Mouse (Mus musculus) thymus, adult 2 months (tissue): Measurements from ENCODE around the gene Nop16. TPM values are rescaled to one million over a fixed set of nuclear protein-coding genes. Genes with fewer than 3 reads are reported as not detected.

Experiments
- DNase-seq: peaks from one replicate; pipeline ENCODE4 v3.0.0; 2021
- H3K27ac ChIP-seq: fragments of 200-500 bp; 2 replicates; pipeline ENCODE4 v1.5.1; 2012; ENCODE audit warnings: low read length, control low read depth; ENCODE audit not compliant: control insufficient read depth, insufficient read depth
- H3K27me3 ChIP-seq: fragments of 200-500 bp; 2 replicates; pipeline ENCODE4 v1.6.1; 2012; ENCODE audit warnings: mild to moderate bottlenecking, low read length, moderate library complexity, mixed read lengths; ENCODE audit not compliant: control insufficient read depth, insufficient read depth
- H3K36me3 ChIP-seq: fragments of 200-500 bp; 2 replicates; pipeline ENCODE4 v1.6.1; 2012; ENCODE audit warnings: mild to moderate bottlenecking, low read length, moderate library complexity; ENCODE audit not compliant: control insufficient read depth, insufficient read depth
- H3K4me1 ChIP-seq: fragments of 200-500 bp; replicated peaks from 2 replicates; pipeline ENCODE4 v1.6.1; 2012; ENCODE audit warnings: low read length; ENCODE audit not compliant: control insufficient read depth, insufficient read depth
- H3K4me3 ChIP-seq: fragments of 200-500 bp; 2 replicates; pipeline ENCODE4 v1.5.1; 2012; ENCODE audit warnings: mild to moderate bottlenecking, low read length, control low read depth, moderate library complexity; ENCODE audit not compliant: control insufficient read depth, insufficient read depth
- CTCF ChIP-seq: fragments of 200-500 bp; IDR thresholded peaks from 2 replicates; pipeline ENCODE4 v1.5.1; 2012; ENCODE audit warnings: mild to moderate bottlenecking, control low read depth, low read length, moderate library complexity, borderline replicate concordance; ENCODE audit not compliant: control insufficient read depth, poor library complexity, insufficient read depth; ENCODE audit errors: extremely low read depth
- POLR2A ChIP-seq: fragments of 200-500 bp; IDR thresholded peaks from 2 replicates; pipeline ENCODE4 v1.6.1; 2012; ENCODE audit warnings: mild to moderate bottlenecking, low read length, control low read depth, moderate library complexity; ENCODE audit not compliant: control insufficient read depth, poor library complexity, insufficient read depth; ENCODE audit errors: extremely low read depth
- WGBS: fragments of 180-500 bp; shearing (Covaris S2); methylation state at CpG from one replicate; pipeline ENCODE4 v1.1.7; 2018; 5-methylcytosine and 5-hydroxymethylcytosine counted together
- polyA plus RNA-seq: library from polyadenylated mRNA; depleted of rRNA; stranded (reverse); fragments of >200 nt; gene quantifications from 2 replicates; pipeline ENCODE4 v1.2.3, GENCODE M21; 2012

Nop16 gene
- polyA plus RNA-seq, 1 experiment, result 8.7 TPM

DNA sequence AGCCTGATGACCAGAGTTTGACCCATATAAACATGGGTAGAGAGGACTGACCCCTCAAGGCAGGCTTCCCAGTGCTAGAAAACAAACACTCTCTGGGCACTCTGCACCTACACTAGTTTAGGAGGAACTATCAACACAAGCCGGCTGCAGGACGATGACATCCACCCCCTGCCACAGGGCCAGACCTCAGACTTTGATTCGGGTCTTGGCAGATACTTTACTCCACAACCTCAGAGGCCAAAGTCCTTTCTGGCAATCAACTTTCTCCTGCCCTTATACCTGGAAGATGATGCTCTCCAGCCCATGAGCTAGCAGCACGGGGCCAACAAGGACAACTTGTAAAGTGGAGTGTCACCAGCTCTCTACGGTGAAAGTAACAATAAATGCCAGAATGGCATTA, 7.0 kb downstream of the Nop16 start:
- Histone ChIP-seq H3K27ac (no peak overlapping the region), H3K36me3 (no peaks in the 10 kb centered on the region), H3K4me1 (no peaks in the 10 kb centered on the region), H3K27me3 (no peaks in the 10 kb centered on the region), H3K4me3 (no peak overlapping the region)
- no peak for TF ChIP-seq POLR2A
- no peak for TF ChIP-seq CTCF
- DNase-seq, result no peak
- 92% methylated on average over 5 of the region's 5 CpGs for whole genome bisulfite sequencing

GRCm38 (mm10) chr13:54582126-54582525, 7.8 kb downstream of the Nop16 start:
- Histone ChIP-seq H3K27me3 (no peaks in the 10 kb centered on the region), H3K36me3 (no peaks in the 10 kb centered on the region), H3K27ac (no peak overlapping the region), H3K4me3 (no peak overlapping the region), H3K4me1 (no peaks in the 10 kb centered on the region)
- WGBS, result 93% methylated on average over 10 of the region's 10 CpGs
- TF ChIP-seq POLR2A (no peak), CTCF (no peak)
- DNase-seq, result no peak

DNA sequence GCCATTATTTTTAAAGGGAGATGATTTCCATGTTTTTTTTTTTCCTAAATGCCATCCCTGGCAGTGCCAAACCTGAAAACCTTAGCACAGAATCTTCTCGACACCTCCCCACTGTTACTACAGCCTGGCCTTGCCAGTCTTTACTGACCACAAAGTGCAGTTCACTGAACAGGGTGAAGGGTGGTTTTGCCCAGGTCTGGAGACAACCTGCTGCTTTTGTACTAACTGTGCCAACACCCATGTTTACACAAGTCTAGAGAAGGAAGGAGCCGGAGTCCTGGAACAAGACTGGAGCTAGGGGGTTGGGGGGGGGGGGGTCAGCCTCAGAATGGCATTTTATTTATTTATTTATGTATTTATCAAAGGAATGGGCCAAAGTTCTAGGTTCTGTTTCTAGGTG, 8.5 kb downstream of the Nop16 start:
- Histone ChIP-seq H3K4me1 (no peaks in the 10 kb centered on the region), H3K4me3 (no peak overlapping the region), H3K27ac (no peak overlapping the region), H3K36me3 (no peaks in the 10 kb centered on the region), H3K27me3 (no peaks in the 10 kb centered on the region)
- no peak for TF ChIP-seq CTCF
- no peak for TF ChIP-seq POLR2A
- DNase-seq, result no peak
- WGBS, result 95% methylated on average over 2 of the region's 2 CpGs

DNA sequence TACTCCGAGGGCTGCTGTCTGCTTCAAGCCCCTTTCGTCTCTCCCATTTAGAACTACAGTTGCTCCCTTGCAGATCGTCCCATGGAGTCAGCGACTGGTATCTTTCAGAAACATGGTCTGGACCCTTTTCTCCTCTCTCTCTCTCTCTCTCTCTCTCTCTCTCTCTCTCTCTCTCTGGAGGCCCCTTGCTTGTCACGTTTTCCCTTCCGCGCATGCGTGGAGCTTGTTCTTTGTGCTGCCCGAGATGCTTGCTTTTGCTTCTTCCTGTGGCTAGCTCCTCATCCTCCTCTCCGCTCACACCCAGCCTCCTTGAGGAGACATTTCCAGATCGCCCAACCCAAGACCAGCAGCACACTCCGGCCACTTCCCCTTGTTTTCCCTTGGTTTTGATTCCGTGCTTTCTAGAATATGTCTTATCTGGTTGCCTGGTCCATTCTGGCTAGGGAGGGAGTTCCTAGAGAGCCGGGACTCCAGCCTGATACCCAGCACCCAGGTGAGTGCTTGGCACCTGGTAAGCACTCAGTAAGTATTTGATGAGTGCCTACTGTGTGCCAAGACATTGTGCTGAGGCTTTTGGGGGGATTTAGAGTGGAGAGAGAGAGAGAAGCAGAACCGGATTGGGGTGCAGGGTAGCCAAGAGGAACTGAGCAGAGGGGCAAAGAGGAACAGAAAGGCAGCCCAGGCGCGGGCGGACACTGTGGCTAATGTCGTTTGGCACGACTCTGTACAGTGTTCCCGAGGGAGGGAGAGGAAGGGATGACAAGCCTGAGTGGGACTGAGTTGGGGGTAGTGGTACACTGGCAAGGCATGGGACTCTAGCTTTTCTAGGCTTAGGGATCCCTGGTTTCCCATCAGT, 12.0 kb downstream of the Nop16 start:
- Histone ChIP-seq H3K36me3 (no peaks in the 10 kb centered on the region), H3K4me1 (peaks cover 7% of the 10 kb centered on the region), H3K4me3 (no peak overlapping the region), H3K27me3 (no peaks in the 10 kb centered on the region), H3K27ac (no peak overlapping the region)
- 68% methylated on average over 21 of the region's 21 CpGs for WGBS
- DNase-seq, result no peak
- TF ChIP-seq CTCF (no peak), POLR2A (no peak)

DNA sequence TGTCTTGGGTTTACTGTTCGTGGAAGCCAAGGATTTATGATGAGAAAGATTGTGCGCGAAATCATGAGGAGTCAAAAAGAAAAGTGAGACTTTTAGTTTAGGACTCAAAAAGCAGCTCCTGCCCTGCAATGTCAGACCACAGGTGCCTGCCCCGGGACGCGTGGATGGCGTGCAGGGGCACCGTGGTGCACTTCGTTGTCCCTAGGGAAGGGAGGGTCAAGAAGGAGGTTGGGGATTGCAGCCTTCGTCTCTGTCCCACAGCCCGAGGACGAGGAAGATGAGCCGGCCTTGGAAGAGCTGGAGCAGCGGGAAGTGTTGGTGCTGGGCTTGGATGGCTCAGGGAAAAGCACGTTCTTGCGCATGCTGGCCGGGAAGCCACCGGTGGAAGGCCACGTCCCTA, 14.4 kb downstream of the Nop16 start:
- Histone ChIP-seq H3K4me1 (peaks cover 7% of the 10 kb centered on the region), H3K4me3 (peak overlapping the region; percentile 64), H3K27me3 (no peaks in the 10 kb centered on the region), H3K27ac (no peak overlapping the region), H3K36me3 (no peaks in the 10 kb centered on the region)
- WGBS, result 17% methylated on average over 19 of the region's 19 CpGs
- no peak for DNase-seq
- TF ChIP-seq CTCF, result no peak
- no peak for TF ChIP-seq POLR2A

DNA sequence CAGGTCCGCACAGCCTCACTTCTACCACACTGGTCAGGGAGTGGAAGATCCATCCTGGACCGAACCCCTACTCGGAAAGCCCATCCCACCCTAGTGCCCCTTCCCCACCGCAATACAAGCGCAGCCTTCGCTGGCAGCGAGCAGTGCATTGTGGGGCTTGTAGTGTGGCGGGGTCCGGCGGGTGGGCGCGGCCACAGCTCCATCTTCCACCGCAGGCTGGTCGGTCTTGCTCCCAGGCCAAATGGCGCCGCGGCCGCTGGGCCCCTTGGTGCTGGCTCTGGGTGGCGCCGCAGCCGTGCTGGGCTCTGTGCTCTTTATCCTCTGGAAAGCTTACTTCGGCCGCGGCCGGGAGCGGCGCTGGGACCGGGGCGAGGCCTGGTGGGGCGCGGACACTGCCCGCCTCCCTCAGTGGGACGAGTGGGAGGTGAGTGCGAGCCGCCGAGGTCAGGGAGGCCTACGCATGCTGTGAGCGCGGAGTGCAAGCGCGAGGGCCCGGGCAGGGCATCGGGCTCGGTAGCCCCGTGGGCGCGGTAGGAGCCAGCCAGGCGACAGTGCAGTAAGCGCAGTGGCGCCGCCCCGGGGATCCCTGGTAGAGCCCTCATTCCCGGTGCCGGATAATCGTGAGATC, 14.9 kb downstream of the Nop16 start, which contains the start of gene Arl10:
Gene Arl10, plus strand, starts transcription at position 162 of the 628 bp plus-strand sequence.
- H3K36me3 ChIP-seq, result no peaks in the 10 kb centered on the region
- WGBS, result 1% methylated on average over 55 of the region's 55 CpGs
- no peaks in the 10 kb centered on the region for H3K27me3 ChIP-seq
- peak; percentile 68 for DNase-seq
- TF ChIP-seq POLR2A (no peak), CTCF (no peak)
- H3K4me3 ChIP-seq, result peak within 1 kb of the TSS; percentile 64
- no peak within 1 kb of the TSS for H3K27ac ChIP-seq
- H3K4me1 ChIP-seq, result peaks cover 7% of the 10 kb centered on the region
